Mouse (Mus musculus) hindbrain, embryonic 16.5 days (tissue): ENCODE measurements around the gene Eif3f. TPM values are rescaled to one million over a fixed set of nuclear protein-coding genes. Genes with fewer than 3 reads are reported as not detected.

Experiments used
- ATAC-seq: fragments of 200-750 bp; cut with Nextera tagmentation; 2 replicates; pipeline ENCODE4 v1.8.0; 2017; ENCODE audit warnings: moderate TSS enrichment, moderate library complexity
- H3K27ac ChIP-seq: fragments of 300-500 bp; sonication (generic); 2 replicates; pipeline ENCODE4 v1.5.1; 2014; ENCODE audit warnings: low read depth, mild to moderate bottlenecking, control low read depth, low read length, moderate library complexity
- H3K27me3 ChIP-seq: fragments of 300-500 bp; sonication (generic); replicated peaks from 2 replicates; pipeline ENCODE4 v1.6.1; 2014; ENCODE audit warnings: low read length; ENCODE audit not compliant: control insufficient read depth, insufficient read depth
- H3K36me3 ChIP-seq: fragments of 300-500 bp; sonication (generic); 2 replicates; pipeline ENCODE4 v1.6.1; 2014; ENCODE audit warnings: mild to moderate bottlenecking, low read length, moderate library complexity, mixed read lengths; ENCODE audit not compliant: control insufficient read depth, insufficient read depth
- H3K4me1 ChIP-seq: fragments of 300-500 bp; sonication (generic); 2 replicates; pipeline ENCODE4 v1.6.1; 2014; ENCODE audit warnings: low read depth, low read length; ENCODE audit not compliant: control insufficient read depth, insufficient read depth
- H3K4me2 ChIP-seq: fragments of 300-500 bp; sonication (generic); 2 replicates; pipeline ENCODE4 v1.6.1; 2014; ENCODE audit warnings: mild to moderate bottlenecking, low read length, control low read depth, moderate library complexity
- H3K4me3 ChIP-seq: fragments of 300-500 bp; sonication (generic); 2 replicates; pipeline ENCODE4 v1.5.1; 2014; ENCODE audit warnings: mild to moderate bottlenecking, low read length, control low read depth, moderate library complexity
- H3K9ac ChIP-seq: fragments of 300-500 bp; sonication (generic); 2 replicates; pipeline ENCODE4 v1.6.1; 2014; ENCODE audit warnings: low read depth, mild to moderate bottlenecking, control low read depth, low read length, moderate library complexity
- H3K9me3 ChIP-seq: fragments of 300-500 bp; sonication (generic); 2 replicates; pipeline ENCODE4 v1.6.1; 2014; ENCODE audit warnings: mild to moderate bottlenecking, low read length, moderate library complexity; ENCODE audit not compliant: control insufficient read depth
- WGBS: fragments of 180-500 bp; shearing (Covaris S2); extraction: QIAGEN DNeasy Blood & Tissue Kit; methylation state at CpG from one replicate; pipeline ENCODE4 v1.1.7; 2014; 5-methylcytosine and 5-hydroxymethylcytosine counted together
- polyA plus RNA-seq: library from polyadenylated mRNA; unstranded; fragments of >200 nt; fragmentation: Nextera tagmentation; extraction: Ambion mirVana; gene quantifications from 2 replicates; pipeline ENCODE4 v1.2.1, GENCODE M21; 2015

Eif3f gene
- polyA plus RNA-seq, 1 experiment from 2014 or later: 70.9 TPM

DNA sequence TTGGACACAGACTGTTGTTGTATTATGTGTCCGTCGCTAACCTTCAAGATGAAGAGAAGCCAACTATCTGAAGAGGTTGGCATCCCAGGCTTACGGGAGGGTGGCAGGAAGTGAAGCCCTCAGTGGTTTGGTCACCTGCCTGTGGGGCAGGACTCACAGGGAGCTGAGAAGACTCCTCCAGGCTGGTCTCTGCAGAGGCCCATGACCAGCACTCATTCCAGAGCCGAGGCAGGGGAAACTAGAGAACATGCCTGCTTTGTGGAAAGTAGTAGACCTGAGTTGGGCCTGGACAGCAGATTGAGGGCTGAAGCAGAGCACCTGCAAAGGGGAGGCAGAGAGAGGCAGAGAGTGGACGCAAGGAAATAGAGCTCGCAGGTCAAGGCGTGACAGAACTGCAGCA, 1.2 kb downstream of the Eif3f start:
- 90% methylated on average over 7 of the region's 7 CpGs for WGBS
- ATAC-seq: no peak
- peaks cover 18% of the 10 kb centered on the region for H3K36me3 ChIP-seq

DNA sequence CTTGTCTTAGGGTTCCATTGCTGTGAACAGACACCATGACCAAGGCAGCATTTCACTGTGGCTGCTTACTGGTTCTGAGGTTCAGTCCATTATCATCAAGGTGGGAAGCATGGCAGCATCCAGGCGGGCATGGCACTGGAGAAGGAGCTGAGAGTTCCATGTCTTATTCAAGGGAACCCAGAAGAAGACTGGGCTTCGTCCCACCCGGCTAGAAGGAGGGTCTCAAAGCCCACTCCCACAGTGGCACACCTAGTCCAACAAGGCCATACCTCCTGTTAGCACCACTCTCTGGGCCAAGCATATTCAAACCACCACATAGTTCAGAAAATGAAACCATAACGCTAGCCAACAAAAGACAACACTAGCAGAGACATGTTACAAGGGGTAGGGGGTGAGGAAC, 2.4 kb downstream of the Eif3f start:
- 95% methylated on average over 4 of the region's 4 CpGs for WGBS
- no peak overlapping the region for H3K4me2 ChIP-seq
- no peak for ATAC-seq

More for the DNA sequence above, 1.2 kb downstream of the Eif3f start:
- H3K4me2 ChIP-seq: peak overlapping the region; percentile 86
- peak overlapping the region; percentile 73 for H3K4me3 ChIP-seq
- H3K9me3 ChIP-seq: no peaks in the 10 kb centered on the region
- H3K4me1 ChIP-seq: peaks cover 16% of the 10 kb centered on the region
- 0 out of 2 replicates have a peak overlapping the region, but pooled peaks have one; percentile 79 for H3K9ac ChIP-seq
- no peaks in the 10 kb centered on the region for H3K27me3 ChIP-seq
- H3K27ac ChIP-seq: no peak overlapping the region

DNA sequence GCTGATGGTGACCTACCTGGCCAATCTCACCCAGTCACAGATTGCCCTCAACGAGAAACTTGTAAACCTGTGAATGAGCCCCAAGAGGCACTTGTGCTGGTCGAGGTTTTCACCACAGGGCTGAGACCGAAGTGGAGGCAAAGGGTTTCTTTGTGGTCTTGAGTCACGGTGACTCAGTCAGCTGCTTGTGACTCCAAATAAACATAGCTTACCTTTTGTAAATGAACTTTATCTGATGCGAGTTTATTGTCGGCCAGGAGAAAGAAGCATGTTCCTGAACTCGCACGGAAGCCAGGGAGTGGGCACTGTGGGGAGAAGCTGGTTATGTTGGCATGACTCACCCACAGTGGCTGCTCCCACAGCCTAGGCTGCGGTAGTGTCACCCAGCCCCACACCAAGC, 7.2 kb downstream of the Eif3f start:
- ATAC-seq: no peak
- Histone ChIP-seq H3K9ac (no peak overlapping the region), H3K9me3 (no peaks in the 10 kb centered on the region), H3K4me3 (no peak overlapping the region), H3K4me1 (0 out of 2 replicates have a peak, but pooled peaks cover 1% of the 10 kb centered on the region), H3K27me3 (no peaks in the 10 kb centered on the region), H3K4me2 (no peak overlapping the region), H3K27ac (no peak overlapping the region), H3K36me3 (peaks cover 47% of the 10 kb centered on the region)
- 92% methylated on average over 9 of the region's 9 CpGs for WGBS

More for the DNA sequence above, 2.4 kb downstream of the Eif3f start:
- no peak overlapping the region for H3K27ac ChIP-seq
- H3K9ac ChIP-seq: no peak overlapping the region
- no peak overlapping the region for H3K4me3 ChIP-seq
- no peaks in the 10 kb centered on the region for H3K27me3 ChIP-seq
- peaks cover 16% of the 10 kb centered on the region for H3K4me1 ChIP-seq
- H3K9me3 ChIP-seq: no peaks in the 10 kb centered on the region
- peaks cover 28% of the 10 kb centered on the region for H3K36me3 ChIP-seq

DNA sequence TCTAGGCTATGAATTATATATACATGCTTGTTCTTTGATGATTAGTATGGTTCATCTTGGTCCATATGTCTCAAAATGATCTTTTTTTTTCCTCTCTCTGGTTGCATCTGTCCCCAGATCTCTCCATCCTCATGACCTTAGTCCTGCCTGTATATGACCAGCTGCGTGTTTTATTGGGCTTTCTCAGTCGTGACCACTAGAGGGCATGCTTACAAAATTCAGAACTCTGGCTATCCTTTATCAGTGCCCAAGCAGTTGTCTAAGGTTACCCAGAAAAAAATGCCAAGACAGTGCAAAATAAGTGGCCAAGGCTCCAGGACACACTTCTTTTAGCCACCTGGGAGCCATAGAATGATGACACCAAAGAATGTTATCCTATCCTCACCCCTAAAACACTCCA, 9.8 kb downstream of the Eif3f start:
- Histone ChIP-seq H3K27ac (no peak overlapping the region), H3K4me1 (no peaks in the 10 kb centered on the region), H3K27me3 (no peaks in the 10 kb centered on the region), H3K9ac (no peak overlapping the region), H3K9me3 (no peaks in the 10 kb centered on the region), H3K36me3 (peaks cover 36% of the 10 kb centered on the region), H3K4me3 (no peak overlapping the region), H3K4me2 (no peak overlapping the region)
- peak; percentile 62 for ATAC-seq
- 2% methylated on average over 2 of the region's 2 CpGs for WGBS

GRCm38 (mm10) chr7:108948611-108949010, 14.4 kb downstream of the Eif3f start:
- no peak overlapping the region for H3K9ac ChIP-seq
- peaks cover 11% of the 10 kb centered on the region for H3K4me1 ChIP-seq
- H3K4me3 ChIP-seq: no peak overlapping the region
- no peak overlapping the region for H3K27ac ChIP-seq
- no peak overlapping the region for H3K4me2 ChIP-seq
- no peaks in the 10 kb centered on the region for H3K9me3 ChIP-seq
- H3K36me3 ChIP-seq: peaks cover 3% of the 10 kb centered on the region; the same call in 1 of the 2 replicates
- ATAC-seq: no peak
- no peaks in the 10 kb centered on the region for H3K27me3 ChIP-seq

- Histone ChIP-seq H3K9ac (no peak overlapping the region), H3K36me3 (peaks cover under 1% of the 10 kb centered on the region; the same call in 1 of the 2 replicates), H3K9me3 (no peaks in the 10 kb centered on the region), H3K4me1 (peaks cover 11% of the 10 kb centered on the region), H3K4me3 (no peak overlapping the region), H3K4me2 (no peak overlapping the region), H3K27ac (no peak overlapping the region), H3K27me3 (no peaks in the 10 kb centered on the region)
- no peak for ATAC-seq
- WGBS: 48% methylated on average over 2 of the region's 2 CpGs
Observed at GRCm38 (mm10) chr7:108949301-108949700, 15.1 kb downstream of the Eif3f start.

- no peaks in the 10 kb centered on the region for H3K9me3 ChIP-seq
- H3K9ac ChIP-seq: peak within 1 kb of the TSS; percentile 76
- no peaks in the 10 kb centered on the region for H3K27me3 ChIP-seq
- H3K4me2 ChIP-seq: peak within 1 kb of the TSS; percentile 85
- peak within 1 kb of the TSS; percentile 63 for H3K4me3 ChIP-seq
- H3K36me3 ChIP-seq: no peaks in the 10 kb centered on the region
- under 1% methylated on average over 44 of the region's 44 CpGs for WGBS
- peak within 1 kb of the TSS; percentile 82 for H3K27ac ChIP-seq
- peaks cover 11% of the 10 kb centered on the region for H3K4me1 ChIP-seq
- peak; percentile 84 for ATAC-seq
Observed at GRCm38 (mm10) chr7:108950312-108950761, 16.1 kb downstream of the Eif3f start, which contains the start of gene Tub. Tub (plus strand) TSS chr7:108950338.

GRCm38 (mm10) chr7:108950762-108951331, 16.6 kb downstream of the Eif3f start:
- H3K27me3 ChIP-seq: no peaks in the 10 kb centered on the region
- H3K4me2 ChIP-seq: peak overlapping the region; percentile 85
- H3K9me3 ChIP-seq: no peaks in the 10 kb centered on the region
- H3K4me3 ChIP-seq: peak overlapping the region; percentile 63
- WGBS: 1% methylated on average over 52 of the region's 52 CpGs
- no peaks in the 10 kb centered on the region for H3K36me3 ChIP-seq
- peak; percentile 53 for ATAC-seq
- H3K9ac ChIP-seq: peak overlapping the region; percentile 76
- peaks cover 11% of the 10 kb centered on the region for H3K4me1 ChIP-seq
- peak overlapping the region; percentile 82 for H3K27ac ChIP-seq

DNA sequence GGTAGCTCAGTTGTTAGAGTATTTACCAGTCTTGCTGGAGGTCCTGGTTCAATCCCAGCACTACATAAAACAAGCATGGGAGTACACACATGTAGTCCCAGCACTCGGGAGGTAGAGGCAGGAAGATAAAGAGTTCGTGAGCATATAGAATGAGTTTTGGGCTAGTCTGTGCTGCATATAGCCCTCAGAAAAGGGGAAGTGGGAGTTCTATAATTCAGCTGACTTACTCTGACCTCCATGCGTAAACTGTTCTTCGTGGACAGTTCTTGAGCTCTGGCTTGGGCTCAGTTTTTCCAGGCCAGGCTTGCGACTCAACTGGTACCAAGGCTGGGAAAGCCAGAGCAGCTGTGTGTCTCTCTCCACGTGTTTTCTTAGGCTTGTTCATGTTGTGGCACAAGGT, 18.6 kb downstream of the Eif3f start:
- 83% methylated on average over 6 of the region's 6 CpGs for WGBS
- H3K9me3 ChIP-seq: no peaks in the 10 kb centered on the region
- H3K4me3 ChIP-seq: no peak overlapping the region
- H3K27ac ChIP-seq: no peak overlapping the region
- H3K9ac ChIP-seq: no peak overlapping the region
- H3K27me3 ChIP-seq: no peaks in the 10 kb centered on the region
- H3K4me2 ChIP-seq: no peak overlapping the region
- H3K4me1 ChIP-seq: peaks cover 11% of the 10 kb centered on the region
- no peaks in the 10 kb centered on the region for H3K36me3 ChIP-seq
- no peak for ATAC-seq
